Mouse (Mus musculus): ENCODE data around the gene Ak1. TPM values are rescaled to one million over a fixed set of nuclear protein-coding genes. Genes with fewer than 3 reads are reported as not detected.

The Ak1 gene
- total RNA-seq, 2 experiments from 2014 or later, result 127 to 140 TPM

DNA sequence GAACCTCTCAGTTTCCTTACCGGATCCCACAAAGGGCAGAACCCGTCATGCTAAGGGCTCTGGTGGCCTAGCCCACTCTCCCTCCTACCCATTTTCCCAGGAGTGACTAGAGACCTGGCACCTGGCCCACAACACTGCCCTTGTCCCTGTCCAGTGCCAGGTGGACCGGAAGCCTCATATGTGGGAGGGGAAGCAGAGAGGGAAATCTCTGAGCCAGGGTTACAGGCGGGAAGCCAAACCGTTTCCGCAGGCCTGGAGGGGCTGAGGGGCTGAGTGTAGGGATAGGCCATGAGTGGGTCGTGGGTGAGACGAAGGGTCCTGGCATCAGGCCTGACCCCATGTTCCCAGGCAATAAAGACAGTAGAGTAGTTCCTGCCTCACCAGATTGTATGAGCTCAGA, 23.1 kb upstream of the Ak1 start:
- no peak for DNase-seq (ENCODE audit: extremely low spot score in 1 of 2, low spot score in 1 of 2)

DNA sequence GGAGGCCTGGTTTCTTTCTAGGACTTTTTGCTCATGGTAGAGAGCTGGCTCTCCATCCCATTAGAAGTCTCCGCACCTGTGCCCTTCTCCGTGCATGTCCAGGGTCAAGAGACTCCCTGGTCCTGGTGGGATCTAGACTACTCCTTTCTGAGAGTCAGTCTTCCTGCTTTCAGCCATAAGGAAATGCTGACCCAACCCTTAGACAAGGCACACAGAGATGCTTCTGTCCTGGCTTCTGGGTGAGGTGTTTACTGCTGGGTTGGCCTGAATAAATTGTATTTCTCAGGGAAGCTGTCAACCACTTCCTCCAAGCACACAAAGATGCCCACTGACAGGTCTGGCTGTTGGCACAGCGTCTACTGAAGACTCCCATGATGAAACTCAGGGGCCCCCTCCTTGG, 22.1 kb upstream of the Ak1 start, which contains the start of gene St6galnac6:
TSS of gene St6galnac6 (plus strand) at position 301 of the 400 bp plus-strand sequence.
- DNase-seq (ENCODE audit: extremely low spot score in 1 of 2, low spot score in 1 of 2), result no peak

DNA sequence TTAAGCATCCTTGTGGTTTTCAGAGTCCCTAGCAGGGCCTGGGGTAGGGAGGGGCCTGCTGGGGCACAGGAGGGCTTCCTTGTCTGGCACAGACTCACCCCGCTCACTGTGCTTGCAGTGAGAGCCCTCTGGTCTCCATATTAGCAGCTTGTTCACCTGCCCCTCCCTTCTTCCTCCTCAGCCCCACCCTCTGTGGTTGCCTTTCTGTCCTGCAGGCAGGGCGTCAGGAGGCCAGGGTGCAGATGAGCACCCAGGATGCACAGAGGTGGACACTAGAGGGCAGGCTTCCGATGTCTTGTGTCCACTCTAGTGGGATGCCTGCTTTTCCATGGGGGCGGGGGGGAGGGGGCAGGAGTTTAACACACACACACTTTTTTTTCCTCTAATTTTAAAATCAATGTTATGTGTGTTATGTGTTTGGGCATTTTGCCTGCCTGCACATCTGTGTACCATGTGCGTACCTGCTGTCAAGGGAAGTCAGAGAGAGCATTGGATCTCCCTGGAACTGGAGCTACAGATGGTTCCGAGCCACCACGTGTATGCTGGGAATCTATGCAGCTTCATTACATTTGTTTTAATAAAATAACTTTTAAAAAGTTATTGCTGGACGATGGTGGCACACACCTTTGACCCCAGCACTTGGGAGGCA, 20.0 kb upstream of the Ak1 start:
- no peak for DNase-seq (ENCODE audit: extremely low spot score in 1 of 2, low spot score in 1 of 2)

DNA sequence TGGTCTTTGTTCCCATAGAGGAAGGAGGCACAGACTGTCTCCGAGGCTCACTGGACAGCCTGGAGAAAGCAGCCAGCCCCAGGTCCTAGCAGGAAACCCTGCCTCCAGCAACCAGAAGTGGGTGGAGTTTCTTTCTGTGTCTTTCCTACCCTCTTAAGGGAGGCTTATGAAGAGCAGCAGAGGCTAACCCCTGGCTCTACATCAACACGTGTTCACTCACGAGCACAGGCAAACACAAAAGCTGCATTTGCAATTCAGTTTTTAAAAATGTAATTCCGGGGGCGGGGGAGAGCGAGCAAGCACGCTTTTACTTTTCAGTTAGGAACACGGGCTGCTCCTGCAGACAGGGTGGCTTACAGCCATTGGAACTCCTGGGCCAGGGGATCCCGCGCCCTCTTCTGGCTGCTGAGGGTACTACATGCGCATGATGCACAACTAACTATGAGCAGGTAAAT, 18.9 kb upstream of the Ak1 start:
- peak; percentile 89 to 97 for DNase-seq (ENCODE audit: extremely low spot score in 1 of 2, low spot score in 1 of 2)

DNA sequence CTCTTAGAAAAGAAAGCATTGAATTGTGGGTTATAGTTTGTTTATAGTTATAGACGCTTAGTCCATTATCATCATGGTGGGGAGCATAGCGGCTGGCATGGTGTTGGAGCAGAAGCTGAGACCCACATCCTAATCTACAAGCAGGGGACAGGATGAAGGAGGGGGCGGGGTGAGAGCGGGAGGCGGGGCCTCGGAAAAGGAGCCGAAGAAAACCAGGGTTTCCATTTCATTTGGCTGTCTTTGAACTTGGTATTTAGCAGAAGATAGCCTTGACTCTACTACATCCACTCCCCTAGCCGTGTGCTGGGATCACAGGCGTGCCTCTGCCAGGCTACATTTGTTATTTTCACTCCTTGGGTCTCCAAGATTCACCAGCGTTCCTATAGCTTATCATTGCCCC, 16.9 kb upstream of the Ak1 start:
- no peak for DNase-seq (ENCODE audit: extremely low spot score in 1 of 2, low spot score in 1 of 2)

DNA sequence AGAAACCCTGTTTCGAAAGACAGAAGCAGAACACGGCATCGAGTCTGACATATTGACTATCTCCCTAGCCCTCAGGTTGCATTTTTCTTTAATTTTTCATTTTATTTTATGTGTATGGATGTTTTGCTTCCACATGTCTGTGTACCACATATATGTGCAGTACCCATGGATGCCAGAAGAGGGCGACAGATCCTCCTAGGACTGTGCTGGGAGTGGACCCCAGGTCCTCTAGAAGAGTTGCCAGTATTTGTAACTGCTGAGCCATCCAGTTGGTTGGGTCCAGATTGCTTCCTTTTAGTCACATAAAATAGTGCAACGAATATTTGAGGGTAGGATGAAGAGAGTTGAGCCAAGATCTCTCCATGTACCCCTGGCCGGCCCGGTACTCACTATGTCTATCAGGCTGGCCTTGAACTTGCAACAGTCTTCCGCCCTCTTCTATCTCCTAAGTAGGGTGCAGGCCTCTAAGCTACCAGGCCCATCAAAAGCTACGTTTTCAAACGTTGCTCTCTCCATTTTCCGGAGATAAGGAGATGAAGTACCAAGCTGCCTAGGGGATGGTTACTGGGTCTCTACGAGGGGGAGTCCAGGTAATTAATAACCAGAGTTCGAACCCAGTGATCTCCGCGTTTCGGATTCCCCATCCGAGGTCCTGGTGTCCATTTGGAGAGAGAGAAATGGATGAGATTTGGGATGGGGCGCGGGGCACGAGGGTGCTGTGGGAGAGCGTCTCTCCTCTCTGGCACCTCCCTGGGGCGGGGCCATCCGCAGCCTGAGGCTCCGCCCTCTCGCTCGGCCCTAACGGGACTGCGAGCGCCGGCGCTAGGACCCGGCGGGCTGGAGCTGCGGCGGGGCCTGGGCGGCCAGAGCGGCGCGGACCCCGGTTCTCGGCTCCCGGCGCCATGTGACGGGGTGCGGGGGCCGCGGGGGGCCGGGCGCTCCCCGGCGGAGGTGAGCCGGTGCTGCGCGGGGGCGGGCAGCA, 15.1 kb upstream of the Ak1 start:
- peak; percentile 66 to 71 for DNase-seq (ENCODE audit: extremely low spot score in 1 of 2, low spot score in 1 of 2)

DNA sequence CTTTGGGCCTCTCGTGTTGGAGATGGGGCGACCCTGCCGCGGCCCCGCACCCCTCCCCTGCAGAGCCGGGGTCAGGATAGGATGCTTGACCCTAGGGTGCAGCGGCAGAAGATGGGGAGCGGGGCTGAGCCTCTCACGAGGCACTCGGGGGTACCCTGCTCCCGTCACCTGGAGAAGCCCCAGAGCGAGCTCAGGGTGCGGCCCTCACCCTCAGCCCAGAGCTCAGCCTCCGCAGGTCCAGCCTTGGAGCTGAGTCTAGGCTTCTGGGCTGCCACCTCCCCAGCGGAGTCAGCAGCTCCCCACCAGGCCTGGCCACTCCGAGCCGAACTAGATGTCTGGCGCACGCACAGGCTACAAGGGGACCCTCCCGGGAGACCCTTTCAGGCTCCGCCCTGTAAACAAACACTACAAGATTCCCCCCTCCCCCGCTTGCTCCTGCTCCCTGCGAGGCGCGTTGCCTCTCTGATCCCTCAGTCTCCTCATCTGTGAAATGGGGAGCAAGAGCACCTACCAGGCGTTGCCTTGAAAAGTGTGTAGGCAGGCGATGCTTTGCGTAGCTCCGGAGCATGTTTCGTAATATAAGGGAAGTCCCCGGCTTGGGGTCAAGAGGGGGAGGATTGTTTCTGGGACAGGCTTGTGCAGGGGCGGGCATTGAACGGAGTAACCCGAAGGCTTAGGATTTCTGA, 14.2 kb upstream of the Ak1 start:
- peak in 1 of 2 experiments; percentile 42 for DNase-seq (ENCODE audit: extremely low spot score in 1 of 2, low spot score in 1 of 2)

DNA sequence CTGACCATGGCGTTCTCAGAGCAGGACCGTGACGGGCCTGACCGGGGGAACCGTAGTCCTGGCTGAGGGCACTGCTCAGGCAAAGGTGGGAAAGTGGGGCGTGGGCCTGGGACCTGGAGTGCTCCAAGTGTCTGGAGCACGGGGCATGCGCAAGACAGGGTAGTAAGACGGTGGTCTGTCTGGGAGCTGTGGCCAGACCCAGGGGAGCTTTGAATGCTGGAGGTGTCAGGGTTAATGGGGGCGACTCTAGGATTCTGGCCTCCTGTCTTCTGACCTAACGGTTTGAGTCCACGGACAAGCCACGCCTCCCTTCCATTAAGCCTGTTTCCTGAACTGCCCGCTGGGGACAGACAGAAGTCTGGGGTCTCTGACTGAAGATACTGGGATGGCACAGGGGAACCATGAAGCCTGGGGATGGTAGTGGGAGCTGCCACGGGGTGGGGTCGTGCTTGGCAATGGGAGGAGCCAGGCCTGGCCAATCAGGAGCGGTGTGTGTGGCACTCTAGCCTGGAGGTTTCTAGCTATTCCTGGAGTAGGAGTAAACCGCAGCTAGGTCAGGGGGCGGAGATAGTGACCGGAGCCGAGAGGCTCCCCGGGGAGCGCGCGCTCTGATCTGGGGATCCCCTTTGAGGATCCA, 13.3 kb upstream of the Ak1 start:
- DNase-seq (ENCODE audit: extremely low spot score in 1 of 2, low spot score in 1 of 2), result no peak

DNA sequence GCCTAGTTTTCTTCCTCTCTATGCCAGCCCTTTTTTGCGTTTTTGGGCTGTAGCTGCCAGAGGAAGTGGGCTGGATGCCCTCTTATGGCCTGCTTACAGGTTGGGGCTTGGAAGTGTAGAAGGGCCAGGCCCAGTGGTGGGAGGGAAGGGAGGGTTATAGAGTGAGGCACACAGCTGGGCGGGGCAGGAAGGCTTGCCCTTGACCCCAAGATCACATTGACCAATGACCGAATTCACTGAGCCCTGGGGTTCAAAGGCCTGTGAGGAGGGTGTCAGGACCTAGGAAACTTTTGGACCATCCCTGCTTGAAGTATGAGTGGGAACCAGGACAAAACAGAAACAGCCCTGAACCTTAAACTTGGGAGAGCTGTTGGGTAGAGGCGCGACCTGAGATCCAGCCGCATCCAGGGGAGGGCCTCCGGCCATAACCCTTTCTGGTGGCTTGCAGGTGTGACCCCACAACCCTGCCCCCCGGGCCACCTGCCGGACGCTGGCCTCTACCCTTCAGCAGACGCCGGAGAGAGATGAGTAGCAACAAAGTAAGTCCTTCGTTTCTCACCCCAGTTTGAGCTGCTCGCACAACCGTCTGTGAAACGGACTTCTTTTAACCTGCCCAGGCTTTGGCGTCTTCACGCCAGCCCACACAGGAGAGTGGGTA, 12.7 kb upstream of the Ak1 start:
- DNase-seq (ENCODE audit: extremely low spot score in 1 of 2, low spot score in 1 of 2), result no peak

DNA sequence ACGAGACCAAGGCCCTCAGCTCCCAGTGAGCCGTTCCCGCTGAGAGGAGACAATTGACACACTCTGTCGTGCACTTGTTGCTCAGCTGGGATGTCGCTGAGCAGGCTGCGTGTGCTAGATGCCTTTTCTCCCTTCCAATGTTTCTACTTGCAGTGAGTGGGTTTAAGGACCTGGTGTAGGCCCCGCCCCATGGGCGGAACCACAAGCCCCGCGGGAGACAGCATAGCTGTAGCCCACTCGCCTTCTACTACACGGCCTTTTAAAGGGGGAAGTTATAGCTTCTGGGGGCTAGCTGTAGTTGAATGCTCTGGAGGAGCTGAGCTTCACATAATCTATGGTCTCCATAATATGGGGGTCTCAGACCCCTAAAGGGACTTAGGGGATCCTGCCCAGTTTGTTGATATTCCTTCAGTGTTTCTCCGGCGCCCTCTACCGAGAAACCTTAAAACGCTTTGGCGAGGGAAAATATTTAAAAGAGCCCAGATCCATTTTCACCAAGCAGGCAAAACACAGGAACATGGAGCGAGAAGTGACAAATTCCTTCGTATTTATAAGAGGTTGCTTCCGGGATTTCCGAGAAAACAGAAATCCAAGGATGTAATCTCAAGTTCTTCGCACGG, 10.8 kb upstream of the Ak1 start:
- DNase-seq (ENCODE audit: extremely low spot score in 1 of 2, low spot score in 1 of 2), result peak in 1 of 2 experiments; percentile 58

DNA sequence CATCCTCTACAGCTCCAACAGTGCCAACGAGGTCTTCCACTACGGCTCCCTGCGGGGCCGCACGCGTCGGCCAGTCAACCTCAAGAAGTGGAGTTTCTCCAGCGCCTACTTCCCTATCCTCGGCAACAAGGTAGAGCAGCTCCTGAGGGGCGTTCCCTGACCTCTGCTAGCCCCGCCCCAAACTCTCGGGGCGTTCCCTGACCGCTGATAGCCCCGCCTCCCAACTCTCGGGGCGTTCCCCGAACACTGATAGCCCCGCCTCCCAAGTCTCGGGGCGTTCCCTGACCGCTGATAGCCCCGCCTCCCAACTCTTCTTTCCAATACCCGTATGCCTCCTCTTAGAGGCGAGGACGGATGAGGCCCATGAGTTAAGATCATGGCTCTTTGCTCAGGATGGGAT, 9.3 kb upstream of the Ak1 start:
- no peak for DNase-seq (ENCODE audit: extremely low spot score in 1 of 2, low spot score in 1 of 2)

DNA sequence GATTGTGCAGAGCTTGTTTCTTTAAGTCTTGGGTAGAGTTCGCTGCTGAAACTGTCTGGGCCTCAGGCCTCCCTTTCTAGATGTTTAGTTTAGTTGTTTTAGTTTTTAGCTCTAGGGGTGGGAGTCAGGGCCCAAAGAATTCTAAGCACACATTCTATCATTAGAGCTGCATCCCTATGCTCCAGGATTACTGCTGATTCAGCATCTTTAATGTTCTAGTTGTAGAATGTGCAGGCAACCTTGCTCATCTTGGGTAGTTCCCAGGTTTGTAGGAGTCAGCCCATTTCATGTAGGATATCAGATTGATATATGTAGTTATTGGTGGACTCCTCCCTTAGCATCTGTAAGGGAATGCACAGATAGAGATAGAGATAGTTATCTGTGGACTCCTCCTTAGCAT, 4.4 kb upstream of the Ak1 start:
- no peak for DNase-seq (ENCODE audit: extremely low spot score in 1 of 2, low spot score in 1 of 2)

DNA sequence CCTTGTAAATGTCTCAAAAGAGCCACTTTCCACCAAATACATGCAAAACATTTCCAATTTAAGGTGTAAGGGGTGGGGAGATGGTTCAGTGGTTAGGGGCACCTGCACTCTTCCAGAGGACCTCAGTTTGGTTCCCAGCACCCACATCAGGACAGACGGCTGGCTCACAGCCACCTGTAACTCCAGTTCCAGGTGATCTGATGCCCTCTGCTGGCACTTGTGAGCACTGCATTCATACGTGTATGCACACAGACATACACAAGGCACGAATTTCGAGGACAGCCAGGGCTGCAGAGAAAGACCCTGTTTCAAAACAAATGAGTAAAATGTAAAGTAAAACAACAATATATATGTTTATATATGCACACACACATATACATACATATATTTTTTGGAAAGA, 4.0 kb upstream of the Ak1 start:
- DNase-seq (ENCODE audit: extremely low spot score in 1 of 2, low spot score in 1 of 2), result no peak

DNA sequence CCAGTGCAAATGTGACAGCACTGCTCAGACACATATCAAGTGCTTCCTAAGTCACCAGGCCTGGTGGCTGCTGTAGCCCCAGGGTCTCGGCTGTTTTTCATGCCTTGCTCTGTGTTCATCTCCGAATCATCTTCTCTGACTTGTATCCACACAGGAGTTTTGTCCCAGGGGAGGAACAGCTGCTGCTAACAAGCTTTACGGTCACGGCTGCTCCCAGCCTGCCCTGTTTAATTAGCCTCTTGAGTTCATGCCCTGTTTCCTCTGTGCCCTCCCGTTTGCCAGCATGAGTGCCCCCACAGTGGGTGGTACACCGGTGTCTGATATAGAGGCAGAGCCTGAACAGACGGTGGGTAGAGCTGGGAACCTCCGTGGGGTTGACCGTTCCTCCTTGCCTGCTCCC, 3.5 kb upstream of the Ak1 start:
- DNase-seq (ENCODE audit: extremely low spot score in 1 of 2, low spot score in 1 of 2), result no peak

DNA sequence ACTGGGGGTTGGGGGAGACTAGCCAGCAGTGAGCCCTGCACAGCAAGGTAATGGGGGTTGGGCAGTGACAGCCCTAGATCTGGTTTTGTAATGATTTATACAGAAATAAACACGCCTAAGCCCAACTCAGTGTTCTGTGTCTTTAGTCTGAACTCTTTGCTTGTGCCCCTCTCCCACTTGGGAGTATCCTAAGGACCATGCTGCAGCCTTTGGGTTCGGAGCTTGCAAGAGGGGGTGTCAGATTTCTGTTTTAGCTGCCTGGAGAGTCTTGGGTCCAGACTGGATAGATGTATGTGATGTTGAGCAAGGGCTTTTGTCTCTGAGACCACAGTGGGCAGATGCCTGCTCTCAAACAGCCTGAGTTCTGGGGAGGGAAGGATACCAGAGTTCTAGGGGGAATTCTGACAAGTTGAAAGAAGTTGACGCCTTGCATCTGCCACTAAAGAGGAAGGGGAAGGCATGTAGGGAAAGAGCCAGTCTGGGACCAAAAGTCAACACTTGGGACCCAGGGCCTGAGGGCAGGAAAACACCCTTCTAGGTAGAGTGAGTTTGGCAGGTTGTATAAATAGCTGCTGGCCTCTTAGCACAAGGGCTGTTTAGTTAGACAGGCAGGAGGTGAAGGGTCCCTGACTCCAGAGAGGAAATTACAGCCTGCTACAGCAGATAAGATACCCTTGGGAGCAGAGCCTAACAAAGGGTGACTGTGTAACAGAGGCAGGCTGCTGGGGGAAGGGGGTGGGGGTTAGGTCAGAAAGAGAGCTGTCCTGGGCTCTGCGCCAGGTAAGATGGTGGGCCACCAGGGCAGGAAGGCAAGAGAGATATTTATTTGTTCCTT, 659 bp upstream of the Ak1 start:
- no peak for DNase-seq (ENCODE audit: extremely low spot score in 1 of 2, low spot score in 1 of 2)

DNA sequence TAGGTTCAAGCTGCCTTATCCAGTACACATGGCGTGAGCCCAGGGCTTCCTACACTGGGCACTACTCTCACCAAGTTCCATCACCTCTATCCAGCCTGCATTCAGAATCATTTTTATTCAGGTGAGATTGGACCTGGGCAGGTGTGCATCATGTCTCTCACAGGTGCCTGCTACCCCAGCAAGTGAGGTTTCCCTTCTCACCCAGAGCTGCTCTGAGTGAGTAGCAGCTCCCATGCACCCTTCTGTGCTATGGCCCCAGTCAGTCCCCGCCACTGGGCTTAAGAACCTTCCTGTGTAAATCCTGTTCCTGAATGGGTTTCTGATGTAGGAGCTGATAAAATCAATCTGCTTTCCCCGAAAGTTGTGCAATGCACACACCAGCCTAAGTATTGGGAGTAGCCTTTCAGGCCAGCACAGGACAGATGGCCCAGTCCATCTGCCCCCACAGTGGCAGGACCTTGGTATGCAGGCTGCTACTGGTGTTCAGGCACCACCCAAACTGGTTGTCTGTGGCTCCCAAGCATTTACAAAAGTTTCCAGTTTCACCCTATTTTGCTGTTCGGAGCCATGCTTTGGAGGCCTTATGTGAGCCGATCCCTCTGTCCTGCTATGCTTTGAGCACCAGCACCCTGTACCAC, 2.7 kb downstream of the Ak1 start:
- no peak for DNase-seq (ENCODE audit: extremely low spot score in 1 of 2, low spot score in 1 of 2)

DNA sequence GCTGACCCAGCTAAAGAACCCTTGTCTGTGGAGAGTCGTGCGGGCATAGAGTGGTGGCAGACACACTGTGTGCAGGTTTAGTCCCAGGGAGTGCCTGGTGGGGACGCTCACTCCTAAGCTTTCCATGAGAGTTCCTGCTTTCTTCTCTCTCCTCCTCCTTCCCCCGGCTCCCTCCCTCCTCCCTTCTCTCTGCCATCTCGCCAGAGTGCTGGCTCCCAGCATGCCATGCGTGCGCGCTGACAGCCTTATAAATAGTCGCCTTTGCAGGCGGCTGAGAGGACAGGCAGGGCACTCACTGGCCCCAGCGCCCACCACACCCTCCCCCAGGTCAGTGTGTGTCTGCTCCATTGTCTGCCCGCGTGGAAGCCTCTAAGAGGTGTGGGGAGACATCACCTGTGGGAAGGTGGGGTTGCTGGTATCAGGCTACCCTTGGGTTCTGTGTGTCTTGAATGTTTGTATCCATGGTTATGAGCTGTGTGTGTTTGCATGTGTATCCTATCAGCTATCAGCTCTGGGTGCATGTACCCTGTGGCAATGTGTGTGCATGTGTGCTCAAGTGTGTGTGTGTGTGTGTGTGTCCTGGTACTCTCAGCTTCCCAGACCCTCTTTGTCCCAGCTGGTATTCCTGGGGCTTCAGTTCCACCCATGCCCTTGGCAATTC, 3.8 kb downstream of the Ak1 start:
- peak; percentile 69 to 81 for DNase-seq (ENCODE audit: extremely low spot score in 1 of 2, low spot score in 1 of 2)
